Mouse (Mus musculus) adrenal gland, postnatal 10 days (tissue): ENCODE results near the gene Crtam. TPM values are rescaled to one million over a fixed set of nuclear protein-coding genes. Genes with fewer than 3 reads are reported as not detected.

ENCODE experiments used
- total RNA-seq, 2 experiments: library from RNA; stranded (reverse); gene quantifications; 2 replicates each; pipeline ENCODE4 v1.2.3; 2021

Crtam gene
- total RNA-seq, 2 experiments from 2014 or later, result 0.36 TPM; not detected in 1

Other genes with a start within 250 kb of the Crtam start
- 1,000 to 10,000 TPM; 1,152 to 1,293 TPM for gene Hspa8, start 203.6 kb downstream of the Crtam start, total RNA-seq
- gene Bsx, start 130.5 kb downstream of the Crtam start, total RNA-seq, result not detected
- under 1 TPM; 0.15 TPM for gene Jhy, start 40.5 kb downstream of the Crtam start, total RNA-seq
- 1 to 10 TPM; 3.0 to 5.4 TPM for gene Ubash3b, start 157.1 kb upstream of the Crtam start, total RNA-seq